Mouse (Mus musculus): ENCODE results near the gene Acin1. TPM values are rescaled to one million over a fixed set of nuclear protein-coding genes. Genes with fewer than 3 reads are reported as not detected.

Acin1 gene
- polyA plus RNA-seq, 1 experiment: 207 TPM

- DNase-seq: no peak
- peak within 1 kb of the TSS; percentile 78 for H3K4me3 ChIP-seq (replicated peaks; ENCODE audit: insufficient read depth, low read depth, low read length)
- TF ChIP-seq POLR2A (IDR thresholded peaks at IDR 0.05; ENCODE audit: borderline replicate concordance, insufficient read depth, low read length): no peak
- TF ChIP-seq CTCF (IDR thresholded peaks at IDR 0.05; ENCODE audit: borderline replicate concordance, insufficient read depth, low read depth, low read length): no peak
- no peaks in the 10 kb centered on the region for H3K27me3 ChIP-seq (ENCODE audit: control insufficient read depth, insufficient read depth, low read length)
- no peak within 1 kb of the TSS for H3K27ac ChIP-seq (ENCODE audit: insufficient read depth, low read length)
- WGBS: 1% methylated on average over 28 of the region's 28 CpGs
- H3K4me1 ChIP-seq (ENCODE audit: control insufficient read depth, insufficient read depth, low read length): no peaks in the 10 kb centered on the region
These were observed 45.8 kb downstream of the Acin1 start, which contains the start of gene Gm17606 for GRCm38 (mm10) chr14:54640946-54641304. Gene Gm17606, plus strand, starts transcription at chr14:54640952.

GRCm38 (mm10) chr14:54640121-54640520 is 46.6 kb downstream of the Acin1 start:
- no peaks in the 10 kb centered on the region for H3K27me3 ChIP-seq (ENCODE audit: control insufficient read depth, insufficient read depth, low read length)
- TF ChIP-seq POLR2A (IDR thresholded peaks at IDR 0.05; ENCODE audit: borderline replicate concordance, insufficient read depth, low read length) (no peak), CTCF (IDR thresholded peaks at IDR 0.05; ENCODE audit: borderline replicate concordance, insufficient read depth, low read depth, low read length) (no peak)
- 55% methylated on average over 4 of the region's 4 CpGs for WGBS
- no peaks in the 10 kb centered on the region for H3K4me1 ChIP-seq (ENCODE audit: control insufficient read depth, insufficient read depth, low read length)
- no peak overlapping the region for H3K4me3 ChIP-seq (replicated peaks; ENCODE audit: insufficient read depth, low read depth, low read length)
- DNase-seq: no peak
- no peak overlapping the region for H3K27ac ChIP-seq (ENCODE audit: insufficient read depth, low read length)

- TF ChIP-seq CTCF (IDR thresholded peaks at IDR 0.05; ENCODE audit: borderline replicate concordance, insufficient read depth, low read depth, low read length): no peak
- TF ChIP-seq POLR2A (IDR thresholded peaks at IDR 0.05; ENCODE audit: borderline replicate concordance, insufficient read depth, low read length): no peak
- H3K4me3 ChIP-seq (replicated peaks; ENCODE audit: insufficient read depth, low read depth, low read length): no peak overlapping the region
- no peak overlapping the region for H3K27ac ChIP-seq (ENCODE audit: insufficient read depth, low read length)
- no peaks in the 10 kb centered on the region for H3K4me1 ChIP-seq (ENCODE audit: control insufficient read depth, insufficient read depth, low read length)
- H3K27me3 ChIP-seq (ENCODE audit: control insufficient read depth, insufficient read depth, low read length): no peaks in the 10 kb centered on the region
- no peak for DNase-seq
- 53% methylated on average over 5 of the region's 5 CpGs for WGBS
These were observed 48.5 kb downstream of the Acin1 start for GRCm38 (mm10) chr14:54638210-54638609.

- H3K4me1 ChIP-seq (ENCODE audit: control insufficient read depth, insufficient read depth, low read length): no peaks in the 10 kb centered on the region
- 49% methylated on average over 8 of the region's 8 CpGs for WGBS
- no peak overlapping the region for H3K27ac ChIP-seq (ENCODE audit: insufficient read depth, low read length)
- peak; percentile 84 for TF ChIP-seq CTCF (IDR thresholded peaks at IDR 0.05; ENCODE audit: borderline replicate concordance, insufficient read depth, low read depth, low read length)
- TF ChIP-seq POLR2A (IDR thresholded peaks at IDR 0.05; ENCODE audit: borderline replicate concordance, insufficient read depth, low read length): no peak
- H3K27me3 ChIP-seq (ENCODE audit: control insufficient read depth, insufficient read depth, low read length): no peaks in the 10 kb centered on the region
- DNase-seq: peak in 1 of 2 experiments; percentile 56
- H3K4me3 ChIP-seq (replicated peaks; ENCODE audit: insufficient read depth, low read depth, low read length): no peak overlapping the region
These were observed 49.8 kb downstream of the Acin1 start for GRCm38 (mm10) chr14:54636954-54637353.

GRCm38 (mm10) chr14:54634182-54634581 is 52.5 kb downstream of the Acin1 start:
- Histone ChIP-seq H3K4me1 (ENCODE audit: control insufficient read depth, insufficient read depth, low read length) (no peaks in the 10 kb centered on the region), H3K4me3 (replicated peaks; ENCODE audit: insufficient read depth, low read depth, low read length) (no peak overlapping the region), H3K27me3 (ENCODE audit: control insufficient read depth, insufficient read depth, low read length) (no peaks in the 10 kb centered on the region), H3K27ac (ENCODE audit: insufficient read depth, low read length) (no peak overlapping the region)
- TF ChIP-seq CTCF (IDR thresholded peaks at IDR 0.05; ENCODE audit: borderline replicate concordance, insufficient read depth, low read depth, low read length) (no peak), POLR2A (IDR thresholded peaks at IDR 0.05; ENCODE audit: borderline replicate concordance, insufficient read depth, low read length) (no peak)
- WGBS: 58% methylated on average over 4 of the region's 4 CpGs
- DNase-seq: no peak

GRCm38 (mm10) chr14:54632252-54632651 is 54.5 kb downstream of the Acin1 start:
- TF ChIP-seq CTCF (IDR thresholded peaks at IDR 0.05; ENCODE audit: borderline replicate concordance, insufficient read depth, low read depth, low read length) (no peak), POLR2A (IDR thresholded peaks at IDR 0.05; ENCODE audit: borderline replicate concordance, insufficient read depth, low read length) (no peak)
- Histone ChIP-seq H3K27me3 (ENCODE audit: control insufficient read depth, insufficient read depth, low read length) (no peaks in the 10 kb centered on the region), H3K4me3 (replicated peaks; ENCODE audit: insufficient read depth, low read depth, low read length) (no peak overlapping the region), H3K4me1 (ENCODE audit: control insufficient read depth, insufficient read depth, low read length) (no peaks in the 10 kb centered on the region), H3K27ac (ENCODE audit: insufficient read depth, low read length) (no peak overlapping the region)
- 91% methylated on average over 37 of the region's 37 CpGs for WGBS
- DNase-seq: no peak

GRCm38 (mm10) chr14:54631240-54631599 is 55.5 kb downstream of the Acin1 start:
- Histone ChIP-seq H3K27ac (ENCODE audit: insufficient read depth, low read length) (no peak overlapping the region), H3K4me1 (ENCODE audit: control insufficient read depth, insufficient read depth, low read length) (no peaks in the 10 kb centered on the region), H3K27me3 (ENCODE audit: control insufficient read depth, insufficient read depth, low read length) (no peaks in the 10 kb centered on the region), H3K4me3 (replicated peaks; ENCODE audit: insufficient read depth, low read depth, low read length) (no peak overlapping the region)
- no peak for DNase-seq
- TF ChIP-seq POLR2A (IDR thresholded peaks at IDR 0.05; ENCODE audit: borderline replicate concordance, insufficient read depth, low read length) (no peak), CTCF (IDR thresholded peaks at IDR 0.05; ENCODE audit: borderline replicate concordance, insufficient read depth, low read depth, low read length) (no peak)
- 35% methylated on average over 4 of the region's 4 CpGs for WGBS

- Histone ChIP-seq H3K27me3 (ENCODE audit: control insufficient read depth, insufficient read depth, low read length) (no peaks in the 10 kb centered on the region), H3K4me1 (ENCODE audit: control insufficient read depth, insufficient read depth, low read length) (no peaks in the 10 kb centered on the region), H3K4me3 (replicated peaks; ENCODE audit: insufficient read depth, low read depth, low read length) (no peak overlapping the region), H3K27ac (ENCODE audit: insufficient read depth, low read length) (no peak overlapping the region)
- TF ChIP-seq CTCF (IDR thresholded peaks at IDR 0.05; ENCODE audit: borderline replicate concordance, insufficient read depth, low read depth, low read length) (no peak), POLR2A (IDR thresholded peaks at IDR 0.05; ENCODE audit: borderline replicate concordance, insufficient read depth, low read length) (no peak)
- WGBS: 59% methylated on average over 11 of the region's 11 CpGs
- no peak for DNase-seq
These were observed 56.0 kb downstream of the Acin1 start for GRCm38 (mm10) chr14:54630583-54631239.
